Comparison of ENCODE assay signal across 1 mouse cellular context in the genomic region with DNA sequence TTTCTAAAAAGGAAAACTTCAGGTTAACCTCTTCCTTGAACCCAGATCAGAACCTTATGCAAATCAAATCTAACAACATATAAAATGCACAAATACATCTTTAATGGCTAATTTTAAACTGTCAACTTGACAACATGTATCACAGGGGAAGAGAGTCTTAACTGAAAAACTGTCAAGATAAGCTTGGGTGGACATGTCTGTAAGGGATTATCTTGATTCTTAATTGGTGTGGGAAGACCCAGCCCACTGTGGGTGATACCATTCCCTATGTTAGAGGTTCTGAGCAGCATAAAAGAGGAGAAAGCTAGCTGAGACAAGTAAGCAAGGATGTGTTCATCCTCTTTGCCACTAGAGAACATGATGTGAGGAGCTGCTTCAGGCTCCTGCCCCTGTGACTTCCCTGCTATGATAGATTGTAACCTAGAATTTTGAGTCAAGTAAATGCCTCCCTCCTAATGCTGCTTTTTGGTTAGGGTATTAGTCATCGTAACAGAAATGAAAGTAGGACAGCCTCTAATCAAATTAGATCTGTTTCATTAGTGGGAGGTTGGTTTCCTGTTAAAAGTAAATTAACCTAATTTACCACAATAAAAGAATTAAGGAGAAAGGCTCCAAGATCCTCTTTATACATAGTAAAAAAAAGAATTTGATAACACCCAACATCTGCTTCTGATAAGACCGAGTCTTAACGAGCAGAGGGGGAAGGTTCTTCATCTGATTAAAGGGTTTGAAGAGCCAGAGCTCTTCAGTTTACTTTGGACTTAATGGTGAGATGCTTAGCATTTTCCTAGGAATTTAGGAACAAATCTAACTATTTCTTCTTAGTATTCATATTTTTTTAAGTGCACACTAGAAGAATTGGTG.
TF ChIP-seq lines count a peak whose summit lies in the region.

No protein-coding gene starts in this region.

TF ChIP-seq in MEL, 35 proteins besides CTCF, POLR2A, EP300 and RAD21 (continued from another document):
- TF ChIP-seq ETS1 (IDR thresholded peaks at IDR 0.05; ENCODE audit: low read depth, low read length) (peak; percentile 83), KAT2A (conservative IDR thresholded peaks at IDR 0.05; ENCODE audit: low read depth, low read length) (no peak), ZMIZ1 (IDR thresholded peaks at IDR 0.05; ENCODE audit: low read depth, low read length) (no peak; the same call in 1 of the 2 replicates)
